Mouse (Mus musculus): ENCODE data around the gene Cdk20.
"Not testable (repeated sequence)": the region's sequence is repeated elsewhere in the genome, so short reads cannot be mapped to it uniquely, and the experiment has no call there.

Gene Cdk20

DNA sequence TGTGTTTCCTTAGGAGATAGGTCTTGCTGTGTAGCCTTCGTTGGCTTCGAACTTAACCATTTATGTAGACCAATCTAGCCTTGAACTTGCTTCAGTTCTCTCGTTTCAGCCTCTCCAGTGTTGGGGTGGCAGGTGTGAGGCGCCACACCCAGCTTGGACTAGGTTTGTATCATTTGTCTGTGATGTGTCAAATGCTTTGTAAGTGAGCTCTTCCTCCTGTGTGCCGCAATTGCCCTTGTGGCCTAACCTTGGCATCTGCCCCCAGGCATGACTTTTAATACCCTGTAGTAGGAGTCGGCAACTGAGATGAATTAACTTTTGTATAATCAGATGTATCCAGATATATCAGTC, 9.5 kb upstream of the Cdk20 start:
- in situ Hi-C loops (cut with MboI): no loop called here

DNA sequence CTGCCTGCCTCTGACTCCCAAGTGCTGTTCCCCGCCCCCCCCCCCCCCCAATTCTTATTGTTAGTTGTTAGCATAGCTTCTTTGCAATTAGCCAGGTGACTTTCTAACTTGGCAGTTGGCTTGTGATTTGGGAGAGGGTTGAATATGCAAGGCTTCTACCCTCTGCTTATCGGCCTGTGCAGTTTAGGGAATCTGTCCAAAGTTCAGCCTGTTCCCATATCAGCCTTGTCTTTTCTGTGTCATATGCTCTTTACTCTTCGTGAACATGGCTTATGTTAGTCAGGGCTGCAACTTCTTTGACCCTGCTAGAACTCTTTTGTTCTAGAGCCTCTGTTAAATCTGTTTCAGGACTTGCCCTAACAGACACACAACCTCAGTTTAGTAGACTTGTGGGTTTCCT, 7.8 kb upstream of the Cdk20 start:
- in situ Hi-C loops (cut with MboI): no loop called here

DNA sequence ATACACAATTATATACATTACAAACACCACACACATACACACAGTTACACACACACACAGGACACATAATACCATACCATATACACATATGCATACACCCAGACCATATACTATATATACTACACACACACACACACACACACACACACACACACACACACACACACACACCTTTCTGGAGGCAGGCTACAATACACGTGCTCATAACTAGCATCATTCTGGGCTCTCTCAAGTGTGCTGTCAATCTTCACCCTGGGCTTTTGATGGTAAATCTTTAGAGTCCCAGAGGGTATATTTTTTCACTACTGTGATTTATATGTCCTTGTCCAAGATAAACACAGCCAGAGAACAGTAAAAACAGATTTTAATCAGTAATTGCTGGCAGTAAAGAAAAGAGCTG, 6.8 kb upstream of the Cdk20 start:
- in situ Hi-C loops (cut with MboI): no loop called here

DNA sequence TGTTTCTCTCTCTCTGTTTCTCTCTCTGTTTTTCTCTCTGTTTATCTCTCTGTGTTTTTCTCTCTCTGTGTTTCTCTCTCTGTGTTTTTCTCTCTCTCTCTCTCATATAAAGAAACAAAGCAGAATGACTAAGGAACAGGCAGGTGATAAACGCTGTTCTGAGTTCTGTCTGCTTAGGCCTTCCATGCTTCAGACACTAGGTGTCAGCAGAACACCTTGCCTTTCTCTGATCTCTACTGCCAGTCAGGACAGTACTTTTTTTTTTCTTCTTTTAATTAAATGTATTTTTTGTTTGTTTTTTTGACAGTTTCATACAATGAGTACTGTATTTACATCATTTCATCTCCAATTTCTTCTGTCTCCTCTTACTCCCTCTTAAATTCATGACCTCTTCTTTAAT, 2.8 kb upstream of the Cdk20 start:
- in situ Hi-C loops (cut with MboI): no loop called here

DNA sequence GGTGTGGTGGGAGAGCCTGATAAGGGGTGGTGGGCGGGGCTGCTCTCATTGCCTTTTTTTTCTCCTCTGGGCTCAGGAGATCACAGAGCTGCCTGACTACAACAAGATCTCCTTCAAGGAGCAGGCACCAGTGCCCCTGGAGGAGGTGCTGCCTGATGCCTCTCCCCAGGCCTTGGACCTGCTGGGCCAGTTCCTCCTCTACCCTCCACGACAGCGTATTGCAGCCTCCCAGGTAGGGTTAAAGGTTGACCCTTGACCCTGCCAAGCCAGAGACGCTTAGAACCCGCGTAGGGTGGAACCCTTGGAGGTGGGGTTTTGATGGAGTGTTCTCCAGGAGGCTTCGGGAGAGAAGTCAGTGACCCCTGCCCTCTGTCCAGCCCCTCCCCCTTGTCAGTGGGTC, 5.7 kb downstream of the Cdk20 start:
- in situ Hi-C loops (cut with MboI): loop anchor here (10.0 kb wide), 1 partner anchor 123 kb away; the partner anchor contains the start of gene Aaed1

DNA sequence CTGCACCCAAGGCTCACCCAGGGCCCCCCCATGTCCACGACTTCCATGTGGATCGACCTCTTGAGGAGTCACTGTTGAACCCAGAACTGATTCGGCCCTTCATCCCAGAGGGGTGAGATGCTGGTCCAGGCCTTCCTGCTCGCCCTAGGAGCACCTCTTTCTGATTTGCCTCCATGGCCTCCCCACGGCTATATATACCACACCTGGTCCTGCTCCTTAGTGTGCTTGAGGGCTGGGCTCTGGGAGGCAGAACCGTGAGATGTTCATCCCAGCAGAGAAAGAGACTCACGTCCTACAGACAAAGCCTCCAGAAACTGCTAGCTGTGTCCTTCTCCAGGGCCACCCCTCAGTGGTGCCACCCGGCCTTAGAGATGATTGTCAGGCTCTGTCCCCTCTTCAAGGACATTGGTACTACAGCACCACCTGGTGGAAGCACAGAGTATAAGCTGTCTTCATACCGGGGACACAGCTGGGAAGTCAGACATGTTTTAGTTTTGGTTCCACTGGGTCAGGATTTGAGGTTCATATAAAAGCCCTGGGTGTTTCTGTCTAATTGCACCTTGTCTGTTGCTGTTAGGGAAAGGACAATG, 6.8 kb downstream of the Cdk20 start:
- in situ Hi-C loops (cut with MboI): loop anchor here (10.0 kb wide), 1 partner anchor 124 kb away; the partner anchor contains the start of gene Aaed1

DNA sequence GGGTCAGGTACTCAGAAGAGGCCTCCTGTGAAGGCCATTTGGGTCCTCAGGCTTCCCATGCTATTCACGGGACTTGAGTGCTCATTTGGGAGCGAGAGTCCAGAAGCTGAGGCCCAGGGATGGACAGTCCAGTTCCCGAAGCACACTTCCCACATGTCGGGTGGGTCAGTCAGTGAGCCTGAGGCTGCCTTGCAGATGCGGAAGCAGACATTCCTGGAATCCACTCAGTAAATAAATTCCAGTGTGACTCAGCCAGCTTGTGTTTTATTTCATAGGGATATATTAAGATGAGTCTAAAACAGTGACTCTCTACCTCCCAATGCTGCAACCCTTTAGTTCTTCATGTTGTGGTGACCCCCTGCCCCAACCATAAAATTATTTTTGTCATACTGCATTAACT, 7.4 kb downstream of the Cdk20 start:
- in situ Hi-C loops (cut with MboI): loop anchor here (10.0 kb wide), 1 partner anchor 125 kb away; the partner anchor contains the start of gene Aaed1

DNA sequence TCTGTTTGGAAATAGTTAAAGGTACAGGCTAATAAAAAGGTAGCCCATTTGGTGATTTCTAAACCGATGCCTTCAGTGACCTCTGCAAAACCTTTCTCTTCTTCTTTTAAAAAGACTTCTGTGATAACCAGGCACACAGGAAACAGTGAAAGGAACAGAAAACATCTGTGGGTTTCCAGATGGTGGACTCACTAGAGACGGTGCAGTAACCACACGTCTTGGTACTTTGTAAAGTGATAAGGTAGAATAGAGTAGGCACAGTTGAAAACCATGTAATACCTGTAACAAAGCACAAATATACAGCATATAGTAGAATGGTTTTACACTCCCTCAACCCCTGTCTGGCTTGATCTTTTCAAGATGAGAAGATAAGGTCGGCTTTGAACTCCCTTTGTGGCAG, 8.5 kb downstream of the Cdk20 start:
- in situ Hi-C loops (cut with MboI): no loop called here

DNA sequence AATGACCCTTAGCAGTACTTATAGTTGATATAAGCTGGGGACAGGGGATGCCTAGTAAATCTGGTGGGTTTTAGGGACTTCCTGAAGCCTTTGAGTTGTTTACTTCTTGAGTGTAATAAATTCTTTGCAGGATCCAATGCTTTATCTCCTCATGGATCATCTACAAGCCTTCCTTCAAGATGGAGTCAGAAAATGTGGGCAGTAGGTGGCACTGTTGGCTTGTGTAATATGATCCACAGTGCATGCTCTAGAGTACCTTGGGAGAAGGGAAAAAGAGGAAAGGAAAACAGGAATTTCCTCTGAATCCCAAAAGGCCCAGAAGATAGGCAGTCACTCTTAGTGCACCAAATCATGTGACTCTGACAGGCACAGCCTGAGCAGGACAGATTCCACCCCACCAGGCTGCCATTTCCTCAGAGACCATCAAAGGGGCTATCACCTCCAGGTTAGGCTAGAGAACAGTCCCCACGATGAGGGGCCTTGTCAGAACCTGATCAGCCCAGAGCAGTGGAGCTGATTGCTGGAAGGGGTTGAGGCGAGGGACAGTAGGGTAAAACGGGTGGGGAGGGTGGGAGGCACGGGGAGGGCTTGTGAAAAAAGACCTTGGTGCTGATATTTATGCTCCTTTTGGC, 11.3 kb downstream of the Cdk20 start:
- in situ Hi-C loops (cut with MboI): no loop called here

DNA sequence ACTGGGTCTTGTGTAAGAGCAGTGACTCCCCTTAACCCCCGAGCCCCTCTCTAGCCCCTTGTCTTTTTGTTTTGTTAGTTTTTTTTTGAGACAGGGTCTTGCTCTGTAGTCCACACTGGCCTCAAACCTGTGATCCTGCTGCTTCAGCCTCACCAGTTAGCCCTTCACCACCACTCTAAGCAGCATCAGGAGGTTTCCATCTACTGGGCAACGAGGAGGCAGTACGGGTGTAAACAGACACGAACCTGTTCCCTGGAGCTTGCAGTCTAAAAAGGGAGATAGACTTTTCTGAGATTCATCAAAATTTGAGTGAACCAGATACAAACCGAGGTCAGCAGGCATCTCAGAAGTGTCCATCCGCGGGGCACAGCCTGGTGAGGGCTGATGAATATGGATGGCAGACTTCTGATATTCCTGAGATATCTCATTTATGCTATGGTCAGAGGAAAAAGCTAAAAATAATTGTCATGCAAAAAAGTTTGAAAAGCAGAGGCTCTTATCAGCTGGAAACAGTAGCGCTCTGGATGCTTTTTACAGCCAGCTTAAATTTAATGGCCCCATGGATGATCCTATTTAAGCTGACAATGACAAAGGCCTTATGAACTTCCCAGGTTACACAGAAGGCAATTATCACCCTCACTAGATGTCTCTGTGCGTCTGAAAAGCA, 13.3 kb downstream of the Cdk20 start:
- in situ Hi-C loops (cut with MboI): no loop called here

DNA sequence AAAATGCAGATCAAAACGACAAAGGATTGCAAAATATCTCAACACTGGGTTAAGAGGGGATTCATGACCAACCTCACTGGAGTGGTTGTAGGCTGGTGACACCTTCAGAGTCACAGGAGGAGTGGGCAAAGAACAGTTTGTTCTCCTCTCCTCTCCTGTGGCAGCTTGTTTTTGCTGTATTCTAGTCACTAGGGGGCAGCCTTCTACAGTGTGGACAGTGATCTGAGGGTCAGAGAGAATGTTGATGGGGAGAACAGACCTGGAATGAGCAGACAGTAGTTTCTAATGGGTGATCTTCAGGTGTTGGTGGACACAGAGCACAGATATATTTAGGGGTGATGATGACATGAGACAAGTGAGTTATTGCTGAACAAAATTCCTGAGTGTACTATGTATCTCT, 15.8 kb downstream of the Cdk20 start:
- in situ Hi-C loops (cut with MboI): no loop called here

DNA sequence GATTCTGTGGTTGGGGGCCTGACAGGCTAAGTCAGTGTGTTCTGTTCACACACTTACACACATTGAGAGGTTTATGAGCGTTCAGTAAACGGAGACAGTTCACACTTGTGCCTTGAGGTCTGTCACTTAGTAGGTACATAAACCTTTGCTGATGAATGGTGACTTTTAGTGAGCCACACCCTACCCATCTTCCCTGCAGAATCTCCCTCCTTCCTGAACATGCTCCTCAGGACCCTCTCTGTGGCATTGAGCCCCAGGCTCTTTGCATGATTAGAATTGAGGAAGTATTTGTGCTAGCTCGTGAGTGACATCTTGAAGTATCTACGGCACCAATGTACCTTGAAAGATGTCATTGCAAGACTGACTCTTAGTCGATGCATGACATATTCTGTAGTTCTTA, 16.6 kb downstream of the Cdk20 start:
- in situ Hi-C loops (cut with MboI): no loop called here

DNA sequence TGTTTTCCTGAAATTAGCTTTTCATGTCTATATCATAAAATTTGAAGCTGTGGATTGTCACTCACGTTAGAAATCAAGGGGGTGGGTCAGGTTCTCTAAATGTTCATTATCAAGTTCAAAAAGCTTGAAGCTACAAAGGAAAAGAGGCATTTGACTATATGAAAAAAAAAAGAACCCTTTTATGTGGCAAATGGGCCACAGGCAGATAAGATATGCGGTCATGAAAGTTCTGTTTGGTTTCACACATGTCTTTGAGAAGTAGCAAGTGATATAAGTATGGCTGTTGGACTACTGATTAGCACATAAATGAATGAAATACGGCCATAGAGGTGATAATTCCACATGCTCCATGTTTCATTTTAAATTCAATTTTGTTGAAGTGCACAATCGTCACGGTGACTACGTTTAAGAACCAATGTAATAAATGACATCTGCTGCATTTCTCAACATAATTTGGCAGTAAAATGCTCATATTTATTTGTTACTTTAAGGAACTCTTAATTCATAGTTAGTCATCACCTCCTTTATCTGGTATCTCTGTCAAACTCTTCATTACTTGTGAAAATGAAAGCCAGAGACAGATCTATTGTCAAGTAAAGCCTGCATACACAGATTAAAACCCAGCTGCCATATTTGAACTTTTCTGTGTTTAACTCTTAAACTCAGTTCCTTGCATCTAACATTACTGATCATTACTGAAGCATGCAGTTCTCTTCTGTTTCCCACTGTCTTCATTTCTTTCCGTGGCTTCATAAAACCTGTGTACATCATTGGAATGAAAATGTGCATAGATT, 18.1 kb downstream of the Cdk20 start:
- in situ Hi-C loops (cut with MboI): no loop called here

DNA sequence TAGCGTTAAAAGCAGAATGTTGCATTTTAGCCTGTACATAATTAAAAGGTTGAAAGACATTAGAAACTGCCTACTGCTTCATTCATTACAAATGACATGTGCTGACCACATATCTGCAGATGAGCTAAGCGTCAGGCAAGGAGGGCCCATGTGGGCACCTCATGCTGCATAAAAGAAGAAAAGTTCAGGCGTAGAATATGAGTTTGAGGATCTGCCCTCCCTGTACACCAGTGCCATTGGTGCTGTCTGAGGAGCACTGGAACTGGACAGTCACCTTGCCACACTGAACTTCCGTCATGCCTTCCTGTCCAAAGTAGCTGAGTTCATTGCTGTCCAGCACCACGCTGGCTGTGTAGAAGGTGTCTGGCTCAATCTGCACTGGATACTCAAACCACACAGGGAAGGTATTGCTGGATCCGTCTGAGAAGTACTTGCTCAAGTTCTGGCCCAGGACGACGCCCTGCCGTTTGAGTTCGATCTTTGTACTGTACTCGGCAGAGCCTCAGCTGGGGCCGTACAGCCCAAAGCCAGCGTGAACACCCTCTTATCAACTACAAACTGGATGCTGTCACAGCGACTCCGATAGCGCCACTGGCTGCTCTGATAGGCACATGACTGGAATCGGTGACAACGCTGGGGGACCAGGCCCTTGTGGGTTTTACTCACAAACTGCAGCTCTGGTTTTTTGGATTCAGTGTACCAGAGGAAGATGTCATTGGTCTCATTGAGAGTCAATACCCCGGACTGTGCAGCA, 25.3 kb downstream of the Cdk20 start:
- in situ Hi-C loops (cut with MboI): not testable (repeated sequence)

DNA sequence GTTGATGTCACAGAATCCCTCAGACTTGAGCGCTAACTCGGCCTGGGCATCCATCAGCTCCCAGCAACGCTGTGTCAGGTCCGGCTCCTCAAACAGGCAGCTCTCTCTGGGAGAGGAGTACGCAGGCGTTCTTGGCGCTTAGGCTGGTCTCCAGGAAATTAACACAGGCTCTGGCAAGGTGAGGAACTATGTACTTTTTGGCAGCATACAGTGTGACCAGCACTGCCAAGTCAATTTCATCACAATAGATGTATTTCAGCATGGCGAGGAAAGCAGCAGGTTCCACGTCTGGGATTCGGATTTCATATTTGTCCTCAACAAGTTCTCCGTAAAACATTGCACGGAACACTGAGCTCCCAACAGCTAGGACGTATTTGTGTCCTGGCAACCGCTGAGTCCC, 26.1 kb downstream of the Cdk20 start:
- in situ Hi-C loops (cut with MboI): no loop called here

DNA sequence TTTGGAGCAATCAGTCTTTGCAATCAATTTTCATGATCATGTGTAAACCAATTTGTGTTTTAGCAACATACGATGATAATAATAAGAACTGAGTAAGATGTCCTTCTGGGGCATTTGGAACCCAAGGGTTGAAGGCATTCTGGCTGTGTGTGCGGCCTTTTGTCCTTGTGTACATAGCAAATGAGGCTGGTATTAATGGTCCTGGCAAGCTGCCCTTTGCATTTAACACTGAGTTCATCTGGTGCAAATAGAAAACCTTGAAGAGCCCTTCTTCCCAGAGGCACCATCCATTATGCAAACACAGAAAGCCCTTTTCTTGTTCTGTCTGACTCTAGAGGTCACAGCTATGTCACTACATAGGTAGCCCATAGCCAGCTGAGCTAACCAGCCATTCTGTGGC, 30.5 kb downstream of the Cdk20 start:
- in situ Hi-C loops (cut with MboI): no loop called here

DNA sequence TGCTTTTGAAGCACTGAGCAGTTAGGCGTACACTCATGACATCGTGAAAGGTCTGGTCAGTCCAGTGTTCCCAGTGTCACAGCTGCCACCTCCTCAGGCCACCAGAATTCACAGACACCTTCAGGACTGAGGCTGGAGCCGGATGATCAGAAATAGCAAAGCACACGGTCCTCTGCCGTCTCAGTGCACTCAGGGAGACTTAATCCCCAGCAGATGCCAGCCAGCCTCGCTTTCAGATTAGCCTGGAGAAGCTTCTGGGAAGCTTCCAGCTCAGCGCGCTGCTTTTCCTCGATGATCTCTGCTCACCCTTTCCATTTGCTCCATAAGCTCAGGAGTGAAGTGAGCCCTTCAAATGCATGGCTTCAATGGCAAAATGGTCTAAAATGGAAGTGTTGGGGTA, 33.1 kb downstream of the Cdk20 start:
- in situ Hi-C loops (cut with MboI): no loop called here

DNA sequence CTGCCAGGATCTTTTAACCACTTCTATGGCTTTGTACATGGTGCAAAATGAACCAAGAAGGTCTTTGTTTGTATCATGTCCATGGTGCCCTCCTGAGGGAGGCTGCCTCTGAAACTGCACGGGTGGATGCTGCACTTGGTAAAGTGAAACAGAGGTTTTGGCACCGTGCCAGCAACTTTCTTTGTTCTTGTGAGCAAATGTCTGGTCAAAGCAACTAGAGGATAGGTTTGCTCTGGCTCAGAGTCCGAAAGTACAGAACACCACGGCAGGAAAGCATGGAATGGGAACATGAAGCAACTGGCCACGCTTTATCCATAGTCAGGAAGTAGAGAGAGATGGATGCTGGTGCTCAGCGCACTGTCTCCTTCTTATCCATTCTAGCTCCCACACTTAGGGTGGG, 35.8 kb downstream of the Cdk20 start:
- in situ Hi-C loops (cut with MboI): no loop called here

DNA sequence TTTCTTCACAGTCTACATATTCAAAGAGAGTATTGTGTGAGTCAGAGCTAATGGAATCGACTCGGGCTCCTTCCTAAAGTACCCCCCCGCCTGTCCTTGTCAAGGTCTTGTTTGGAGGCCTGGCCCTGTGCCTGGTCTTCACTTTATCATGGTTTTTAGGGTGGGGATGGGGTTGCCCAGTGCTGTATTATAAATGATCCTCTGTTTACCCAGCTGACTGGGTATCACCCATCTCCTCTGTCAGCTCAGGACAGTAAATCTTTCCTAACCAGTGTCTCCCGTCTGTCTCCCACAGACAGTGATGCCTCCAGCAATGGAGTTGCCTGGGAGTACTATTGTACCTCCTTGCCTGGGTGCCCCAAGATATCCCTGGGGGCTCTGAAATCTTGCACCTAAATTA, 45.9 kb downstream of the Cdk20 start:
- in situ Hi-C loops (cut with MboI): no loop called here

DNA sequence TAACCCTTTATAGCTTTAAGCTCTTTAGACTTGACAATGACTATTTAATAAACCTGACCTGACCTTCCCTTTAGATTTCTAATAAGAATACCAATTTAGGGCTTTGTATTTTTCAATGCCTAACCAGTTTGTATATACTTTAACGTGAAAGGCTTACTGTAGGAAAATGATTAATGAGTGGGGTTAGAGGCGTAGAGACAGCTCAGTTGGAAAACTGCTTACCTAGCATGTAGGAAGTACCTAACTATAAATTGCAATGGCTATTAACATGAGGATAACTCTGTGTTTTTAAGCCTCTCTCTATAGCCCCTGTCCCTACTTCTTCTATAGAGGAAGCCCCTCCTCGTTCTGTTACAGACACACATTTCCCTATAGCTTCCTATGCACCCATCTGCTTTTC, 47.8 kb downstream of the Cdk20 start:
- in situ Hi-C loops (cut with MboI): no loop called here

DNA sequence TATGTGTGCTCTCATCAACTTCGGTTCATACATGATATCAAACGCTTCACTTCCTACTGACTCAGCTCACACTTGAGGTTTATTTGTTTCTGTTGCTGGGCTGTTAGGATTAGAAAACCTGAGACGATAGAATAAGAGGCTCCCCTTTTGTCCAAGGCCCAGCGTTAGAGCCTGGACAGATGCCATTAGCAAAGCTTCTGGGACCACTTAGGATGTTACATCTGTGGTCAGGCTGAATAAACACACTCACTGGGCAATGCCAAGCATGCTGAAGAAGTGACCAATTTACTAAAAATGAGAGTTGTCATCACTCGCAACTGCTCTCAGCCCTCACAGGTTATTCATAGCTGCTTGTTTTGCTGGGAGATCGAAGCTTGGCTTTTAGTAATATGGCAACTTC, 57.8 kb downstream of the Cdk20 start:
- in situ Hi-C loops (cut with MboI): no loop called here

All from mature B cell (primary cell).